Mouse (Mus musculus) heart, postnatal 0 days (tissue): Measurements from ENCODE around the gene Zscan5b.

Experiments
- CTCF ChIP-seq: IDR thresholded peaks from 2 replicates; pipeline ENCODE4 v1.5.1; 2016; ENCODE audit warnings: antibody characterized with exemption, control low read depth, low read depth
- EP300 ChIP-seq: IDR thresholded peaks from 2 replicates; pipeline ENCODE4 v1.6.1; 2016; ENCODE audit warnings: antibody characterized with exemption, low read depth

GRCm38 (mm10) chr7:6213144-6213543, 8.9 kb upstream of the Zscan5b start:
- TF ChIP-seq CTCF, result no peak; the same call in 1 of the 2 replicates
- no peak for TF ChIP-seq EP300
